Mouse (Mus musculus) B cell, adult 67 days (primary cell): ENCODE results near the gene Cd70. TPM values are rescaled to one million over a fixed set of nuclear protein-coding genes. Genes with fewer than 3 reads are reported as not detected.

Source experiments
- total RNA-seq, 2 experiments: library from RNA; stranded (reverse); gene quantifications; 4 replicates each; pipeline ENCODE4 v1.2.4; 2023

Gene Cd70
- total RNA-seq, result not detected

GRCm38 (mm10) chr17:57148994-57149803 lies at the start of gene Cd70:
Cd70 (minus strand) TSS chr17:57149777.

GRCm38 (mm10) chr17:57194041-57194507 lies 44.5 kb upstream of the Cd70 start, which contains the start of gene Tnfsf14:
Tnfsf14 (minus strand) TSS chr17:57194177.

GRCm38 (mm10) chr17:57105181-57106034 lies 44.2 kb downstream of the Cd70 start, which contains the start of gene Tnfsf9:
Tnfsf9 (plus strand) TSS chr17:57105325.

Other genes with a start within 250 kb of the Cd70 start
- gene Mllt1, start 214.4 kb downstream of the Cd70 start, total RNA-seq, result 10 to 100 TPM; 37.1 to 41.8 TPM
- gene Acer1, start 167.7 kb downstream of the Cd70 start, total RNA-seq, result not detected
- 10 to 100 TPM; 34.6 to 38.3 TPM for gene Clpp, start 159.5 kb downstream of the Cd70 start, total RNA-seq
- 10 to 100 TPM; 15.6 to 22.2 TPM for gene Alkbh7, start 152.4 kb downstream of the Cd70 start, total RNA-seq
- gene Pspn, start 149.8 kb downstream of the Cd70 start, total RNA-seq, result not detected
- 10 to 100 TPM; 45.6 to 53.8 TPM for gene Gtf2f1, start 138.5 kb downstream of the Cd70 start, total RNA-seq
- gene Gm17949, start 138.3 kb downstream of the Cd70 start, total RNA-seq, result not detected
- gene Khsrp, start 118.3 kb downstream of the Cd70 start, total RNA-seq, result 100 to 1,000 TPM; 141 to 144 TPM
- gene Slc25a41, start 108.1 kb downstream of the Cd70 start, total RNA-seq, result not detected
- 10 to 100 TPM; 13.3 to 14.6 TPM for gene Crb3, start 90.7 kb downstream of the Cd70 start, total RNA-seq
- gene Slc25a23, start 89.9 kb downstream of the Cd70 start, total RNA-seq, result 10 to 100 TPM; 20.6 to 25.6 TPM
- gene Dennd1c, start 71.3 kb downstream of the Cd70 start, total RNA-seq, result 100 to 1,000 TPM; 181 to 207 TPM
- under 1 TPM; 0.46 to 0.50 TPM for gene Tubb4a, start 62.0 kb downstream of the Cd70 start, total RNA-seq
- under 1 TPM; 0.55 to 0.89 TPM for gene Tnfsf9, start 44.5 kb downstream of the Cd70 start, total RNA-seq
- under 1 TPM in 1 of 2 experiments, not detected in 1; 0.39 TPM for gene Tnfsf14, start 44.4 kb upstream of the Cd70 start, total RNA-seq
- 1 to 10 TPM in 1 of 2 experiments, under 1 TPM in 1; 0.59 to 1.2 TPM for gene C3, start 78.4 kb upstream of the Cd70 start, total RNA-seq
- gene Gpr108, start 98.7 kb upstream of the Cd70 start, total RNA-seq, result 10 to 100 TPM; 56.4 to 61.4 TPM
- gene Trip10, start 99.7 kb upstream of the Cd70 start, total RNA-seq, result 10 to 100 TPM; 10.8 to 14.3 TPM
- gene Vav1, start 129.3 kb upstream of the Cd70 start, total RNA-seq, result 100 to 1,000 TPM; 211 to 214 TPM
- gene Adgre1, start 208.9 kb upstream of the Cd70 start, total RNA-seq, result 10 to 100 TPM in 1 of 2 experiments, 1 to 10 TPM in 1; 9.8 to 13.6 TPM